Mouse (Mus musculus) lung, adult 18-20 months (tissue): ENCODE measurements around the gene Isca1.
A peak's percentile ranks its signal among the peaks of the same experiment; 100 is the strongest.
"Not testable (repeated sequence)": the region's sequence is repeated elsewhere in the genome, so short reads cannot be mapped to it uniquely, and the experiment has no call there.

ENCODE experiments used
- DNase-seq, 2 experiments: peaks; one replicate each; pipeline ENCODE4 v3.0.0; 2022; ENCODE audit warnings: mixed read lengths in 2 of 2

Gene Isca1

GRCm38 (mm10) chr13:59769296-59770163, at the start of gene Isca1:
TSS of gene Isca1 (minus strand) at chr13:59769810.
- DNase-seq, result peak; percentile 99

GRCm38 (mm10) chr13:59817352-59817751, 47.7 kb upstream of the Isca1 start:
- DNase-seq, result no peak

- no peak for DNase-seq
Measured at GRCm38 (mm10) chr13:59814109-59814591, 44.5 kb upstream of the Isca1 start.

- DNase-seq, result no peak
Measured at GRCm38 (mm10) chr13:59811581-59811980, 42.0 kb upstream of the Isca1 start.

GRCm38 (mm10) chr13:59801000-59801399, 31.4 kb upstream of the Isca1 start:
- DNase-seq, result peak in 1 of 2 experiments; percentile 9

- DNase-seq, result no peak
Measured at GRCm38 (mm10) chr13:59800077-59800476, 30.5 kb upstream of the Isca1 start.

- no peak for DNase-seq
Measured at GRCm38 (mm10) chr13:59798306-59798705, 28.7 kb upstream of the Isca1 start.

- DNase-seq, result no peak
Measured at GRCm38 (mm10) chr13:59796466-59796848, 26.8 kb upstream of the Isca1 start.

GRCm38 (mm10) chr13:59795807-59796465, 26.3 kb upstream of the Isca1 start:
- no peak for DNase-seq

GRCm38 (mm10) chr13:59794786-59795185, 25.2 kb upstream of the Isca1 start:
- DNase-seq, result no peak

GRCm38 (mm10) chr13:59782145-59782544, 12.5 kb upstream of the Isca1 start, which contains the start of gene Gm49354:
TSS of gene Gm49354 (minus strand) at chr13:59782245.
- no peak for DNase-seq

- not testable (repeated sequence) for DNase-seq
Measured at GRCm38 (mm10) chr13:59779744-59780264, 10.2 kb upstream of the Isca1 start.

GRCm38 (mm10) chr13:59779213-59779612, 9.6 kb upstream of the Isca1 start:
- no peak for DNase-seq

- peak; percentile 19 to 52 for DNase-seq
Measured at GRCm38 (mm10) chr13:59775168-59775567, 5.6 kb upstream of the Isca1 start.

- peak; percentile 77 to 82 for DNase-seq
Measured at GRCm38 (mm10) chr13:59771257-59771656, 1.6 kb upstream of the Isca1 start.

- peak in 1 of 2 experiments; percentile 10 for DNase-seq
Measured at GRCm38 (mm10) chr13:59770847-59771246, 1.2 kb upstream of the Isca1 start.

- peak; percentile 85 to 89 for DNase-seq
Measured at GRCm38 (mm10) chr13:59770164-59770562, 553 bp upstream of the Isca1 start.

GRCm38 (mm10) chr13:59768531-59768930, 1.1 kb downstream of the Isca1 start:
- peak; percentile 29 to 32 for DNase-seq

- DNase-seq, result peak; percentile 14 to 27
Measured at GRCm38 (mm10) chr13:59766786-59767515, 2.7 kb downstream of the Isca1 start.

GRCm38 (mm10) chr13:59762791-59763190, 6.8 kb downstream of the Isca1 start:
- no peak for DNase-seq

GRCm38 (mm10) chr13:59756906-59757305, 12.7 kb downstream of the Isca1 start:
- no peak for DNase-seq

GRCm38 (mm10) chr13:59750310-59750709, 19.3 kb downstream of the Isca1 start:
- no peak for DNase-seq

GRCm38 (mm10) chr13:59746711-59747110, 22.9 kb downstream of the Isca1 start, which contains the start of gene 1700014D04Rik:
TSS of gene 1700014D04Rik (minus strand) at chr13:59746752.
- no peak for DNase-seq
